Mouse (Mus musculus) CH12.LX (cell line): ENCODE results near the gene Tm2d1.

Source experiments
- BHLHE40 ChIP-seq: IDR thresholded peaks from 2 replicates; pipeline ENCODE4 v1.6.1; 2011; ENCODE audit warnings: mild to moderate bottlenecking, low read depth, low read length, improper control_type of control experiment
- CTCF ChIP-seq, 2 experiments: IDR thresholded peaks in 1 of 2; conservative IDR thresholded peaks in 1 of 2; 2 replicates each; pipeline ENCODE4 v1.5.1; 2011 to 2012; ENCODE audit warnings: low read depth in 2 of 2, low read length in 2 of 2, improper control_type of control experiment in 1 of 2, inconsistent platforms in 1 of 2, mild to moderate bottlenecking in 1 of 2, moderate library complexity in 1 of 2
- ELF1 ChIP-seq: IDR thresholded peaks from 2 replicates; pipeline ENCODE4 v1.6.1; 2014; ENCODE audit warnings: low read depth, mild to moderate bottlenecking, inconsistent platforms, low read length, improper control_type of control experiment
- EP300 ChIP-seq: IDR thresholded peaks from 2 replicates; pipeline ENCODE4 v1.6.1; 2011; ENCODE audit warnings: low read length, improper control_type of control experiment
- KAT2A ChIP-seq: IDR thresholded peaks from 2 replicates; pipeline ENCODE4 v1.6.1; 2012; ENCODE audit warnings: low read length, improper control_type of control experiment, inconsistent platforms; ENCODE audit not compliant: insufficient replicate concordance
- MXI1 ChIP-seq: IDR thresholded peaks from 2 replicates; pipeline ENCODE4 v1.6.1; 2011; ENCODE audit warnings: mild to moderate bottlenecking, low read depth, low read length, improper control_type of control experiment
- POLR2A ChIP-seq: IDR thresholded peaks from 2 replicates; pipeline ENCODE4 v1.6.1; 2011; ENCODE audit warnings: low read depth, mild to moderate bottlenecking, improper control_type of control experiment, low read length
- RCOR1 ChIP-seq: conservative IDR thresholded peaks from 2 replicates; pipeline ENCODE4 v1.6.1; 2012; ENCODE audit warnings: low read depth, mild to moderate bottlenecking, inconsistent platforms, low read length, improper control_type of control experiment
- USF1 ChIP-seq: IDR thresholded peaks from 2 replicates; pipeline ENCODE4 v1.6.1; 2014; ENCODE audit warnings: low read depth, mild to moderate bottlenecking, inconsistent platforms, low read length, improper control_type of control experiment

DNA sequence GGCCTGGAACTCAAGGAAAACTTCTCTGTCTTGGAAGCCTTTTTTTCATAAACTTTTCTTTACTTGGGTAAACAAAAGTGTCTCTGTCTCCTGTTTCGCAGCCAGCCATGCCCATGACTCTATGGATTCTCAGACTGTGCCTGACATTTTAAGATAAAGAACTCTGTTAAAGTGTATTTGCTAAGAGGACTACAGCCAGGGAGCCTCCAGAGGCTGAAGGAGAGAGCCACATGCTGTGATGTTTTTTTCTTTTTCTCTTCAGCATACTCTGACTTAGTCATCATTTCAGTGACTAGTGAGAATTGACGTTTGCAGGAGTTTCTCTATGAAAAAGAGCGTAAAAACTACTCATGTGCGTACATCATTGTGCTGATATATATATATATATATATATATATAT is 20.4 kb upstream of the Tm2d1 start:
- TF ChIP-seq EP300 (no peak), MXI1 (no peak), BHLHE40 (no peak), CTCF (conservative IDR thresholded peaks at IDR 0.05 in 1 of 2, IDR thresholded peaks at IDR 0.05 in 1 of 2; ENCODE audit: low read depth in 2 of 2, low read length in 2 of 2) (no peak), POLR2A (no peak), KAT2A (no peak), ELF1 (no peak), USF1 (no peak), RCOR1 (no peak)
